Mouse (Mus musculus): ENCODE data around the gene Fat4. TPM values are rescaled to one million over a fixed set of nuclear protein-coding genes. Genes with fewer than 3 reads are reported as not detected.

The Fat4 gene
- polyA plus RNA-seq, 1 experiment from 2014 or later, result 5.3 TPM

DNA sequence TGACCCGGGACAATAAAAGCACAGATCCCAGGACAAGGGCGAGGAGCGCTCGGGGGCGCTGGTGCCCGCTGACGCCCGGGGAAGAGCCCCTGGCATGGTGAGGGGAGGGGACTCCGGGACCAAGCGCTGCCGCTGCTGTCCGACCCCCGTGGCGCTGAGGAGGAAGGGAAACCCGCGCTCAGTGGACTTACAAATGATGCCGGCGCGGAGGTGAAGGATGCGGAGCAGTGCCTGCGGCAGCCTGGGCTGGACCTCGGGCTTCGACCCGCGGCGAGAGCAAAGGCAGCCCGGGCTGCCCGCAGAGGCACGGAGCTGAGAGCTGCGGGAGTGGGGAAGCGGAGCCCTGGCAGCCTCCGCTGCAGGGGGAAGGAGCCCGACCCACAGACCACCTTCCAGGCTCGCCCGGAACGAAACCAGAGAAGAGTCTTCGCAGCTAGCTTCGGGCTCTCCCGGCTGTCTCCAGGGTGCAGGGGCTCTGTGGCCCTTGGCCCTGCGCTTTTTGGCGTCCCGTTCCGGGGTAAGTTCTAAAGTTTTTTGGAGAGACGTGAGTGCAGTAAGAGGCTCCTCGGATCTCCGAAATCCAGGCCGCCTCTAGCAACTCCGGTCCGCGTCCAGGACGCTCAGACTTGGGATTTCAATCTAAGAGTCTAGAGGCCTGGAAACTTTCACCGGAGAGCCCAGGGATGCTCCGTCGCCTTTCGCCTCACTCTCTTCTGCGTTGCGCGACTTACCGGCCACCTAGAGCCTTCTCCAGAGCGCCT is 499 bp upstream of the Fat4 start:
- Histone ChIP-seq H3K9me3 (replicated peaks; ENCODE audit: control insufficient read depth, low read length) (no peaks in the 10 kb centered on the region), H3K9ac (ENCODE audit: low read depth, low read length) (peak overlapping the region; percentile 79), H3K27ac (ENCODE audit: low read depth, low read length) (peak overlapping the region; percentile 91), H3K4me3 (ENCODE audit: low read depth, low read length) (peak overlapping the region; percentile 84), H3K27me3 (ENCODE audit: control insufficient read depth, insufficient read depth, low read length) (peaks cover 8% of the 10 kb centered on the region), H3K4me1 (ENCODE audit: control insufficient read depth, insufficient read depth, low read length) (peaks cover 8% of the 10 kb centered on the region), H3K36me3 (ENCODE audit: control insufficient read depth, insufficient read depth, low read length) (0 out of 2 replicates have a peak, but pooled peaks cover 3% of the 10 kb centered on the region), H3K4me2 (peak overlapping the region; percentile 98)
- ATAC-seq (replicated peaks; ENCODE audit: insufficient number of reproducible peaks, low FRiP score, low TSS enrichment), result peak; percentile 19
- under 1% methylated on average over 60 of the region's 60 CpGs for WGBS (ENCODE audit: insufficient replicate concordance)

DNA sequence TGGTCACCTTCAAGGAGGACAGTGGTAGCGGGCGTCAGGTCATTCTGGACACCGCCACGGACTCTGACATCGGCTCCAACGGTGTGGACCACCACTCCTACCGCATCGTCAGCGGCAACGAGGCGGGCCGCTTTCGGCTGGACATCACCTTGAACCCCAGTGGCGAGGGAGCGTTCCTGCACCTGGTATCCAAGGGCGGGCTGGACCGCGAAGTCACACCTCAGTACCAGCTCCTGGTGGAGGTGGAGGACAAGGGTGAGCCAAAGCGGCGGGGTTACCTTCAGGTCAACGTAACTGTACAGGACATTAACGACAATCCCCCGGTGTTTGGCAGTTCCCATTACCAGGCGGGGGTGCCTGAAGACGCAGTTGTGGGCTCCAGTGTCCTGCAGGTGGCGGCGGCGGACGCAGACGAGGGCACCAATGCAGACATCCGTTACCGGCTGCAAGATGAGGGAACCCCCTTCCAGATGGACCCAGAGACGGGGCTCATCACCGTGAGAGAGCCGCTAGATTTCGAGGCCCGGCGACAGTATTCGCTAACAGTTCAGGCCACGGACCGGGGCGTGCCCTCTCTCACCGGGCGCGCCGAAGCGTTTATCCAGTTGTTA is 746 bp downstream of the Fat4 start:
- Histone ChIP-seq H3K4me3 (ENCODE audit: low read depth, low read length) (peak overlapping the region; percentile 84), H3K27ac (ENCODE audit: low read depth, low read length) (no peak overlapping the region), H3K27me3 (ENCODE audit: control insufficient read depth, insufficient read depth, low read length) (peaks cover 8% of the 10 kb centered on the region), H3K36me3 (ENCODE audit: control insufficient read depth, insufficient read depth, low read length) (peaks cover 8% of the 10 kb centered on the region), H3K9ac (ENCODE audit: low read depth, low read length) (peak overlapping the region; percentile 79), H3K4me2 (peak overlapping the region; percentile 98), H3K9me3 (replicated peaks; ENCODE audit: control insufficient read depth, low read length) (no peaks in the 10 kb centered on the region), H3K4me1 (ENCODE audit: control insufficient read depth, insufficient read depth, low read length) (peaks cover 11% of the 10 kb centered on the region)
- no peak for ATAC-seq (replicated peaks; ENCODE audit: insufficient number of reproducible peaks, low FRiP score, low TSS enrichment)
- under 1% methylated on average over 47 of the region's 47 CpGs for WGBS (ENCODE audit: insufficient replicate concordance)

DNA sequence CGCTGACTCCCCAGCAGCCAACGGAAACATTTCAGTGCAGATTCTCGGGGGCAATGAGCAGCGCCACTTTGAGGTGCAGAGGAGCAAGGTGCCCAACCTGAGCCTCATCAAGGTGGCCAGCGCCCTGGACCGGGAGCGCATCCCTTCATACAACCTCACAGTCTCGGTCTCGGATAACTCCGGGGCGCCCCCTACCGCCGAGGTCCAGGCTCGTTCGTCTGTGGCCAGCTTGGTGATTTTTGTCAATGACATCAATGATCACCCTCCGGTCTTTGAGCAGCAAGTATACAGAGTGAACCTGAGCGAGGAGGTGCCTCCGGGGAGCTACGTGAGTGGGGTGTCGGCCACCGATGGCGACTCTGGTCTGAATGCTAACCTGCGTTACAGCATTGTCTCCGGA is 1.4 kb downstream of the Fat4 start:
- no peak overlapping the region for H3K27ac ChIP-seq (ENCODE audit: low read depth, low read length)
- peaks cover 8% of the 10 kb centered on the region for H3K27me3 ChIP-seq (ENCODE audit: control insufficient read depth, insufficient read depth, low read length)
- no peak for ATAC-seq (replicated peaks; ENCODE audit: insufficient number of reproducible peaks, low FRiP score, low TSS enrichment)
- peak overlapping the region; percentile 98 for H3K4me2 ChIP-seq
- H3K9me3 ChIP-seq (replicated peaks; ENCODE audit: control insufficient read depth, low read length), result no peaks in the 10 kb centered on the region
- H3K9ac ChIP-seq (ENCODE audit: low read depth, low read length), result peak overlapping the region; percentile 79
- peaks cover 15% of the 10 kb centered on the region for H3K4me1 ChIP-seq (ENCODE audit: control insufficient read depth, insufficient read depth, low read length)
- H3K4me3 ChIP-seq (ENCODE audit: low read depth, low read length), result peak overlapping the region; percentile 84
- H3K36me3 ChIP-seq (ENCODE audit: control insufficient read depth, insufficient read depth, low read length), result peaks cover 8% of the 10 kb centered on the region
- WGBS (ENCODE audit: insufficient replicate concordance), result 16% methylated on average over 24 of the region's 24 CpGs

DNA sequence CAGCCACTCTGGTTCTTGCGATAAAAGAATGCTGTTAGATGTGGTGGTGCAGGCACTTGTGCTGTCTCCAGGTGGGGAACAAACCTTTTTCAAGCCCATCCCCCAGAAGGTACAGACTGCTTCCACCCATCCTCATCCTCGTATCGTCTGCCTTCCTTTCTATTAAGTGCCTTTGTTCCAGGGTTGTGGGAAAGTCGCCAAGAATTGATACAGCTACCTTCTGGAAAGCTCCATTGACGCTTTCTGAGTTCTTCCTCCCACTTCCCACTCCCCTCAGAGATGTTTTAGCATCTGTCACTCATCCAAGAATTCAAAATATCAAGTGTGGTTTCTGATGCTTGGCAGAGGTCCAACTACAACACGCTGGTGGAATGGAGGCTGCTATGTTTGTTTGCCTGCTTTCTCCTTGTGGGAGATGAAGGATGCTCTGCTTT is 6.1 kb downstream of the Fat4 start:
- 39% methylated on average over 6 of the region's 6 CpGs for WGBS (ENCODE audit: insufficient replicate concordance)
- Histone ChIP-seq H3K36me3 (ENCODE audit: control insufficient read depth, insufficient read depth, low read length) (peaks cover 12% of the 10 kb centered on the region), H3K9ac (ENCODE audit: low read depth, low read length) (no peak overlapping the region), H3K27me3 (ENCODE audit: control insufficient read depth, insufficient read depth, low read length) (no peaks in the 10 kb centered on the region), H3K4me2 (peak overlapping the region; percentile 55), H3K4me1 (ENCODE audit: control insufficient read depth, insufficient read depth, low read length) (peaks cover 17% of the 10 kb centered on the region), H3K9me3 (replicated peaks; ENCODE audit: control insufficient read depth, low read length) (no peaks in the 10 kb centered on the region; the same call in 1 of the 2 replicates), H3K27ac (ENCODE audit: low read depth, low read length) (no peak overlapping the region), H3K4me3 (ENCODE audit: low read depth, low read length) (peak overlapping the region; percentile 6; the same call in 1 of the 2 replicates)
- ATAC-seq (replicated peaks; ENCODE audit: insufficient number of reproducible peaks, low FRiP score, low TSS enrichment), result no peak

DNA sequence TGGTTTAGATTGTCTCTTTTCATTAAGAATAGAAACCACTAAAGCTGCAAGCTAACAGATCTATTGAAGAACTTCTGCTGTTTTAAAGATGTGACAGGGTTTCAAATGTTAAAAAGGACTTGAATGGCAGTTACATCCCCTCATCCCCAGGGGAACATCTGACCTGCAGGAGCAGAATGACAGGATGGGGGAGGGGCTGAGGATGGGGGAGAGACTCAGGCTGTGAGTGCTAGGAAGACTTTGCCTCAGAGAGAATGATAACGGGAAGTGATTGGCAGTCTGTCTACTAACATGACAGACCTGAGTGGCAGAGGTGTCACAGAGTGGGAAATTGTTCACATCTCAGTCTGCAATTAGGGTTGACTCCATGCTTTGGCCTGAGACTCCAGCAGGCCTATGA is 14.1 kb downstream of the Fat4 start:
- H3K4me3 ChIP-seq (ENCODE audit: low read depth, low read length), result no peak overlapping the region
- H3K36me3 ChIP-seq (ENCODE audit: control insufficient read depth, insufficient read depth, low read length), result no peaks in the 10 kb centered on the region
- H3K4me2 ChIP-seq, result no peak overlapping the region
- H3K27me3 ChIP-seq (ENCODE audit: control insufficient read depth, insufficient read depth, low read length), result no peaks in the 10 kb centered on the region
- no peaks in the 10 kb centered on the region for H3K9me3 ChIP-seq (replicated peaks; ENCODE audit: control insufficient read depth, low read length)
- no peak overlapping the region for H3K27ac ChIP-seq (ENCODE audit: low read depth, low read length)
- H3K9ac ChIP-seq (ENCODE audit: low read depth, low read length), result no peak overlapping the region
- no peak for ATAC-seq (replicated peaks; ENCODE audit: insufficient number of reproducible peaks, low FRiP score, low TSS enrichment)
- 33% methylated on average over 1 of the region's 1 CpGs for WGBS (ENCODE audit: insufficient replicate concordance)
- H3K4me1 ChIP-seq (ENCODE audit: control insufficient read depth, insufficient read depth, low read length), result peaks cover 5% of the 10 kb centered on the region

DNA sequence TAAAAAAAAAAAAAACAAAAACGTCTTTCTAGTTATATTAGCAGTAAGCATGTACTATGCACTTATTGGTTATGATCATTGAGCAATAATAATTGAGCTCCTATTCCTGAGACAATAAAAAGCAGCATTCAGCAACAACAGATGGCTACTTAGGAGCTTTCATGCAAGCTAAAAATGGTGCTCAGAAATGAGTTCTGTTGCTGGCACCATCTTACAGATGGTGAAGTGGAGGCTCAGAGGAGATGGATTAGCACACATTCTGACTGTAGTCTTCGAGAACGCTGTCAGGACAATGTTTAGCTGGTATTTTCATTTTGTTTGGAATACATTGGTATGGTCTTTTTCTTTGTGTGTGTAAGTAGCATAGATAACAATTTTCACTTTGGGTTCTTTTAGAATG is 20.1 kb downstream of the Fat4 start:
- H3K4me1 ChIP-seq (ENCODE audit: control insufficient read depth, insufficient read depth, low read length), result peaks cover 11% of the 10 kb centered on the region
- 64% methylated on average over 3 of the region's 3 CpGs for WGBS (ENCODE audit: insufficient replicate concordance)
- H3K9me3 ChIP-seq (replicated peaks; ENCODE audit: control insufficient read depth, low read length), result no peaks in the 10 kb centered on the region
- no peak overlapping the region for H3K9ac ChIP-seq (ENCODE audit: low read depth, low read length)
- H3K4me3 ChIP-seq (ENCODE audit: low read depth, low read length), result no peak overlapping the region
- no peaks in the 10 kb centered on the region for H3K27me3 ChIP-seq (ENCODE audit: control insufficient read depth, insufficient read depth, low read length)
- ATAC-seq (replicated peaks; ENCODE audit: insufficient number of reproducible peaks, low FRiP score, low TSS enrichment), result no peak
- no peaks in the 10 kb centered on the region for H3K36me3 ChIP-seq (ENCODE audit: control insufficient read depth, insufficient read depth, low read length)
- no peak overlapping the region for H3K27ac ChIP-seq (ENCODE audit: low read depth, low read length)
- H3K4me2 ChIP-seq, result no peak overlapping the region

DNA sequence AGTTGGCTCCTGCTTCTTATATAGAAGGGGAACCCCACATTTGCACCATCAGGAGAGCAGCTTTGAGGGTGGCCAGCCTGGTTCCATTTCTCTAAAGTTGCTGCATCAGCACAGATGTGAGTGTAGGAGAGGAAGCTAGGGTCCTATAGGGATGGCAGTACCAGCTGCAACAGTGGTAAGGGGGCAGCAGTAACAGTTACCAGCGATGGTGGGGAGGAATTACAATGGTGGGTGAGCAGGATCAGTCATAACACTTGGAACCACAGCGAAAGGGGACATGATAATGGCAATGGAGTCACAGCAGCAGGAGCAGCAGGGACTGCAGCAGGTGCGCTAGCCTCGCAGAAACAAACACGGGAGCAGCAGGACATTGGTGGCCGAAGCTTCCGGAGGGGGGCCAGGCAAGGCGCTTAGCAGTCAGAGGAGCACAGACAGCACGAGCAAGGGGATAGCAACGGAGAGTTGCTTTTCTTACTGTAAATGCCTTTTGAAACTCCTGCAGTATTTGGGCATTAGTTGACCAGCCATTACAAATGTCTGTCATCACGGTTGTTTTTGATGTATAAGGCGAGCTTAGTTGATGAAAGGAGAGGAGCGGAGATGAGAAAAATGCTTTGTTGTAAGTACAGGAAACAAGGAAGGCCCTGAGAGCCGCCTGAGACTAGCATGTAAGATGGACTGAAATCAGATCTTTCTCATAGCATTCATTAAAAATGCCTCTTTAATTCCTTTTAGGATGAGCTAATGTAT is 21.1 kb downstream of the Fat4 start:
- H3K4me3 ChIP-seq (ENCODE audit: low read depth, low read length), result no peak overlapping the region

DNA sequence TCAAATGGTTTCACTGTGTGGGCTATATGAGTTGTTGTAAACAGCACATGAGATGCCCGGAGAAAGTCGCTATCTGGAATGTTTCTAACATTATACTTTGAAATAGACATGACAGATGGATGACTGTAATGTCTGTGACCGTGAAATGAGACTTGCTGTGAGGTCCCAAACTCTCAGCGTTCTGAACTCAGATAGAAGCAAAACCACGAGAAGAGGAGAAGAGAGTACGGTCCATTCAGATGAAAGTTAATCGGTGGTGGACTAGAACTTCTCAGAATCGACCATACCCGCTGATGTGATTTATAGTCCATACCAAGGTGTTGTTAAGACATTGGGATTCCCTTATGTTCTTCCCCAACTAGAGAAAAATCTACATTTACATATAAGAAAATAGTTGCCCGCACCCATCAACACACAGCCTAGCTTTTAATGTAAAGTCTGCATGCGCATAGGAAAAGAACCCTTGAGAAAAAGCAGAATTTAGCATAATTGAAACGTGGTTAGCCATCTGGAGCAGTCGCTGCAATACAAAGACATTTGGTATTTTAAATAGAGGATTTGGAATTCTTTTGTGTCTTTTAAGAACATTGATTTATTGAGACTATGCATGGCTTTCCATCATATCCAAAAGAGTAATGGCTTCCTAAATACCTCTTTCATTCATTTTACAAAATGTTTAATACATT is 21.8 kb downstream of the Fat4 start:
- Histone ChIP-seq H3K4me2 (no peak overlapping the region), H3K27ac (ENCODE audit: low read depth, low read length) (no peak overlapping the region), H3K4me3 (ENCODE audit: low read depth, low read length) (no peak overlapping the region), H3K9ac (ENCODE audit: low read depth, low read length) (no peak overlapping the region), H3K27me3 (ENCODE audit: control insufficient read depth, insufficient read depth, low read length) (no peaks in the 10 kb centered on the region), H3K4me1 (ENCODE audit: control insufficient read depth, insufficient read depth, low read length) (peaks cover 11% of the 10 kb centered on the region), H3K9me3 (replicated peaks; ENCODE audit: control insufficient read depth, low read length) (no peaks in the 10 kb centered on the region), H3K36me3 (ENCODE audit: control insufficient read depth, insufficient read depth, low read length) (no peaks in the 10 kb centered on the region)
- ATAC-seq (replicated peaks; ENCODE audit: insufficient number of reproducible peaks, low FRiP score, low TSS enrichment), result no peak
- WGBS (ENCODE audit: insufficient replicate concordance), result 78% methylated on average over 13 of the region's 13 CpGs

More for the DNA sequence above, 21.1 kb downstream of the Fat4 start:
- Histone ChIP-seq H3K27ac (ENCODE audit: low read depth, low read length) (no peak overlapping the region), H3K27me3 (ENCODE audit: control insufficient read depth, insufficient read depth, low read length) (no peaks in the 10 kb centered on the region), H3K9me3 (replicated peaks; ENCODE audit: control insufficient read depth, low read length) (no peaks in the 10 kb centered on the region), H3K4me1 (ENCODE audit: control insufficient read depth, insufficient read depth, low read length) (peaks cover 11% of the 10 kb centered on the region), H3K36me3 (ENCODE audit: control insufficient read depth, insufficient read depth, low read length) (no peaks in the 10 kb centered on the region), H3K4me2 (peak overlapping the region; percentile 40), H3K9ac (ENCODE audit: low read depth, low read length) (no peak overlapping the region)
- ATAC-seq (replicated peaks; ENCODE audit: insufficient number of reproducible peaks, low FRiP score, low TSS enrichment), result no peak
- whole genome bisulfite sequencing (ENCODE audit: insufficient replicate concordance), result 37% methylated on average over 14 of the region's 14 CpGs
